Mouse (Mus musculus): ENCODE measurements around the gene Romo1. TPM values are rescaled to one million over a fixed set of nuclear protein-coding genes. Genes with fewer than 3 reads are reported as not detected.
"Not testable (repeated sequence)": the region's sequence is repeated elsewhere in the genome, so short reads cannot be mapped to it uniquely, and the experiment has no call there.

Gene Romo1
- 100 to 1,000 TPM; 159 to 179 TPM for total RNA-seq (2021)

DNA sequence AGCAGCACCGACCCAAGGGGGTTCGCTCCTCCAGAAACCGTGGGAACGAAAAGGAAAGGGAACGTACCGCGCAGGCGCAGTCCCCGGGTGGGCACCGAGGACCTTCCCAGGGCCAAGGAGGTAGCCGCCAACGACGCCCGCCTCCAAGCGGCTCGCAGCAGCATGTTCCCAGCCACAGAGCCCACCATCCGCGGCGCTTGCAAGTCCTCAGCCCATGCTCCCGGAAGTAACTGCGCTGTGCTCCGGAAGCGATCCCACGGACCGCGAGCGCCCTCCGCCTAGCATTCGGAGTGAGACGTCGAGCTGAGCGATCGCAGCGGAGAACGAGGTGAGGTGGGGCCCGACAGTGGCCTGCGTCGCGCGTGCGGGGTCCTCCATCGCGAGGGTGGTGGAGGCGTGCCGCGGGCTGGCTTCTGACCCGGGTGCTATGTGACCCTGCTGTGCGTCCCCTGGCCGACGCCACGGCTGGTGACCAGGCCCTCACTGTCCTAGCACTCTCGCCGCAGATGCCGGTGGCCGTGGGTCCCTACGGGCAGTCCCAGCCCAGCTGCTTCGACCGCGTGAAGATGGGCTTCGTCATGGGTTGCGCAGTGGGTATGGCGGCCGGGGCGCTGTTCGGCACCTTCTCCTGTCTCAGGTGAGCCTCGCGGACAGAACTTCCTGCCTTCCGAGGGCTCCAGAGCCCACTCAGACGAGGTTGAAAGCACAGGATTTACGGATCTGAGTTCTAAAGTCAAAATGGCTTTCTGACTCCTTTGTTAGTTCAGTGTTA lies at the start of gene Romo1, which contains the start of gene Nfs1:
Gene Romo1, plus strand, starts transcription at position 87 of the 772 bp plus-strand sequence.
Gene Nfs1, minus strand, starts transcription at position 234 of the 772 bp plus-strand sequence.
- peak; percentile 90 to 93 for DNase-seq

DNA sequence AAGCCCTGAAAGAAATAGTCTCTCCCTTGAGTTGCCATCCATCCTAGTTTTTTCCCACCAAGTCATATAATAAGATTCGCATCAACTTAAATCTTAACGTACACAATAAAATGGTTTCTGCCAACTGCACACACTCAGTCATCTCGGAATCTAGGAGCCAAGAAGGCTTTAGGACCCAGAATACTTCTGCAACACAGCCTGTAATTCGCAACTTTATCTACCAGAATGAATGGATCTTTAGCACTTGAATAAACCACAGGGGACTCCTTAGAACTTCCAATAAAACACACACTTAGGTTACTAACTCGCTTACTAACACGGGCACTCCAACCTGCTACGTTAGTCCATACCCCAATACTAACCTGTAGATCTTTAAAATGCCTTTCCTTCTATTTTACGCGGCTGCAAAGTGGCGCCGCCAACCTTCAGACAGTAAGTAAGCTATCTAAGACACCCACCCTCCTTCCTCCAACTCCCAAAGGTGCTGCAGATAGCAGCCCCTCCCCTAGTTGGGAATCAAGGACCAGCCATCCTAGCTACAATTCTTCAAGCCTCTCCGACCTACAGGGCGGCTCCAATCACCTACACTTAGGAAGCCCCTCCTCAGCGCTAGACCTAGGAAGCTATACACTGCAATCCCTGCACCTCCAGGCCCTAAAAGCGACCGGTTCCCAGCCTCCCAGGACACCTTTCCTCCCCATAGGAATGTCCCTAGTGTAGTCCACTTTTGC lies 33.0 kb upstream of the Romo1 start:
- DNase-seq = peak in 1 of 2 experiments; percentile 9

- peak; percentile 90 to 93 for DNase-seq
These were observed 32.3 kb upstream of the Romo1 start, which contains the start of the genes Cpne1 and Rbm12 for GRCm38 (mm10) chr2:156111358-156112079. Cpne1 (minus strand) TSS chr2:156111965. Rbm12 (minus strand) TSS chr2:156111978.

GRCm38 (mm10) chr2:156112080-156112423 lies 31.8 kb upstream of the Romo1 start:
- not testable (repeated sequence) for DNase-seq

DNA sequence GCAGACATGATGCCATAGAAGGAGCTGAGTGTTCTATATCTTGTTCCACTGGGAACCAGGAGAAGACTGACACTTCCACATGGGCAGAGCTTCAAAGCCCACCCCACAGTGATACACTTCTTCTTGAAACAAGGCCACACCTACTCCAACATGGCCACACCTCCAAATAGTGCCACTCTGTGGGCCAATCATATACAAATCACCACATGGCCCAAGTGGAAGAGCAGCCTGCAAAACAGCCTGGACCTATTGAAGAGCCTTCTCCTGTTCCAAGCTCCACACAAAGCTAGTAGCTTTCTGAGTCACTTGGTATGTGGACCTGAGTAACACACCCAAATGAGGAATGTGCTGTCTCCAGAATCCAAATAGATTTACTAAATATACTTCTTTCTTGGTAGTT lies 24.3 kb upstream of the Romo1 start:
- no peak for DNase-seq

DNA sequence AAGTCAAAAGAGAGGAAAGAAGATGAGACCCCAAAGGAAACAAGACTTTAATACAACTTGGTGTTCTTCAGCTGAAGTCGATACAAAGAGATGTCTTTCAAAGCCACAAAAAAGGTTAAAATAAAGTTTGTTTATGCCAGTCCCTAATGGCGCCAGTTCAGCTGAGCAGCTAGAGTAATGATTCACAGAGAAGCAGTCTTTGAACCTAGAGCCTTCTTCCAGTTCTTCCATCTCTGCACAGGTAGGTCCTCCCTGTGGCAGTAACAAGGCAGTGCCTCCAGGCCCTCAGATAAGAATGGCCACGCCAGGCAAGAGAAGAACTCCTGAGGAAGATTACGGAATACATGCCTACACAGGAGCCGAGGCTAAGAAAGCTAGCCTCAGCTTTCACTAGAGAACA lies 20.1 kb upstream of the Romo1 start:
- DNase-seq = no peak

DNA sequence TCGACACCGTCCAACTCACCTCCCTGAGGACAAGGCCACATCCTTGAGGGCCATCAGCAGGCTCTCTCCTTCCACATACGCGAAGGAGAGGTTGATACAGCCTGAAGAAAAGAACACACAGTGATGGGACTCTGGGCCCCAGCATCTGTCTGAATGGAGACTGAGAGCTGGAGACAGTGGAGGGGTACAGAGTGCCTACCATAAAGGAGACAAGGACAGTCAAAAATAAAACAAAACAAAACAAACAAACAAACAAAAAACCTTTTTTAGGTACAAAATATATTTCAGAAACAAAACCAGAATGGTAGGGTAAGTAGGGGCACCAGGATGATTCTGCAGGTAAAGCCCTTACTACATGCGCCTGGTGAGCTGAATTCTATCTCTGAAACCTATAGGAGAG lies 16.8 kb upstream of the Romo1 start, which contains the start of gene Gm28036:
Gene Gm28036, minus strand, starts transcription at position 101 of the 400 bp plus-strand sequence.
- no peak for DNase-seq

DNA sequence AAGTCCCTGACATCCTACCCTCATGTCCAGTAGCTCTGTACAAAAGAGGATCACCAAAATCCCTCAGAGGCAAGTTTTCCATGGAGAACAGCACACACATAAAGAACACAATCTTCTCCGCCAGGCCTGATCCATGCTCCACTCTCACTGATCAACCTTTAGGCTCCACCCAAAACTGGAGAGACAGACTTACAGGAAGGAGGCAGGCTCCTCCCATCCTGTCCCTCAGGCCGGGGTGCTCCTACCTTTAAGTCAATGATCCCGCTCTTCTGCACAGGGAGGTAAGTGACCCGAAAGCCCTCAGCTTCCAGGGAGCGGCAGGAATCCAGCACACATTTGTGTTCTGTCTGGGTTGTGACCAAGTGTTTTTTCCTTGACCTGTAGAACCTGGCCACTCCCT lies 9.7 kb upstream of the Romo1 start:
- no peak for DNase-seq

GRCm38 (mm10) chr2:156135695-156136094 lies 8.1 kb upstream of the Romo1 start:
- no peak for DNase-seq

DNA sequence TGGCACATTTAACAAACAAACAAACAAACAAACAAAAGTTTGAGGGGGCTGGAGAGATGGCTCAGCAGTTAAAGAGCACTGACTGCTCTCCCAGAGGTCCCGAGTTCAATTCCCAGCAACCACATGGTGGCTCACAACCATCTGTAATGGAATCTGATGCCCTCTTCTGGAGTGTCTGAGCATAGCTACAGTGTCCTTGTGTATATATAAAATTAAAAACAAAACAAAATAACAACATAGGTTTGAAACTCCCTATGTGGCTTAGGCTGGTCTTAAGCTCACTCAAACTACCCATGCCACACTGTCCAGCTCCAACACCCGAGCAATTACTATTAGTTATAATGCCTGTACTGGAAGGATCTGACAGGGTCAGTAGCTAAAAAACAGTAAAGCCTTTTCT lies 1.0 kb upstream of the Romo1 start:
- DNase-seq = no peak

DNA sequence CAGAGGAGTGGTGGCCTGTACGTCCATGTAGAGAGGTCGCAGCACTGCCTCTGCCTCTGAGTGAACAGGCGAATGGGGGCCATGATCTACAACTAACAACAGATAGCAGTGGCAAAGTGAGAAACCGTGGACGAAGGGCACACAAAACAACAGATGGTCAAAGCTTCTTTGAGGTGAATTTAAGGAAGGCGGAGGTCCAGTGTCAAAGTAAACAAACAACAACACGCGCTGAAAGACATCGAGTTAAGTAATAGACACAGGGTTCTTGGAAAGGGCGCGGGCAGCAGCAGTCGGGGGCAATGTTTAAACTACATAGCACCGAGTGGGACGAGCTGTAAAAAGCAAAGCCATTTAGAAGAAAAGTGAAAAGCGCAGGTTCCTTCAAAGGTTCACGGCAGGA lies 472 bp upstream of the Romo1 start:
- DNase-seq = no peak

- no peak for DNase-seq
These were observed 1.8 kb downstream of the Romo1 start for GRCm38 (mm10) chr2:156145486-156146130.

- DNase-seq = no peak
These were observed 2.6 kb downstream of the Romo1 start for GRCm38 (mm10) chr2:156146272-156146989.

DNA sequence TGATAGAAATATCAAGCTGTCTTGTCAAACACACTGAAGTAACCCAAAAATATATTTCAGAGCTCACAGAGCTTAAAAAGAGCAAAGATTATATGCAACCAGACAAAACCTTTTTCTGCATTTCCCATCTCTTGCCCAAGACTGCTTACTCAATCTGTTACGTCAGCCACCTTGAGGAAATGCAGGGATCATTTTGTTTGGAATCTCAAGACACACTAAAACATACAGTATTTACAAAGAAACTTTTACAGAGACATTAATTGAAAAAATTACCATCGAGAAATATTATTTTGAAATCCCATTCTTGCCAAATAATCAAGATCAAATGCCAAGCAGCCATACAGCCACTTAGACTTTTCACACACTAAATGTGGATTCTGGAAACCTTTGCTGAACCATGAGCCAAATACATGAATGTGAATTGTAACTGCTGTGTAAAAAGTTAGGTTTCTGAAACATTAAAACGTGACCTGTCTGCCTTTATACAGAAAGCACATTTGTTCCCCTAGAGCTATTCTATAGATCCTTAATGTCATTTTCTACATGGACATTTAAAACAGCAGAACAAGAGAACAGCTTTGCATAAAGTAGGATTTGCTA lies 3.6 kb downstream of the Romo1 start:
- DNase-seq = no peak

DNA sequence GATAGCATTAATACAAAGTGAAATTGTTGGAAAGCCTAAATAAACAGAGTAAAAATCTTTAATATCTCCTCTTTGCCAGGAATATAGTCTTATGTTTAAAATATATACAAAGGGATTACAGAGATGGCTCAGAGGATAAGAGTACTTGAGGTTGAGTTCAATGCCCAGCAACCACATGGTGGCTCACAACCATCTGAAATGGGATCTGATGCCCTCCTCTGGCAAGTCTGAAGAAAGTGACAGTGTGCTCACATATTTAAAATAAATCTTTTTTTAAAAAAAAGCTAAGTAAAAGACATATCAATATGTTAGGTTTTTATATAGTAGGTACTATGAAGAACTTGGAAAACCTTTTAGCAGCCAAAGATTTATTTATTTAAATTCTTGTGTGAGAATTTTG lies 7.7 kb downstream of the Romo1 start:
- no peak for DNase-seq

- DNase-seq = no peak
These were observed 21.6 kb downstream of the Romo1 start for GRCm38 (mm10) chr2:156165478-156165877.

DNA sequence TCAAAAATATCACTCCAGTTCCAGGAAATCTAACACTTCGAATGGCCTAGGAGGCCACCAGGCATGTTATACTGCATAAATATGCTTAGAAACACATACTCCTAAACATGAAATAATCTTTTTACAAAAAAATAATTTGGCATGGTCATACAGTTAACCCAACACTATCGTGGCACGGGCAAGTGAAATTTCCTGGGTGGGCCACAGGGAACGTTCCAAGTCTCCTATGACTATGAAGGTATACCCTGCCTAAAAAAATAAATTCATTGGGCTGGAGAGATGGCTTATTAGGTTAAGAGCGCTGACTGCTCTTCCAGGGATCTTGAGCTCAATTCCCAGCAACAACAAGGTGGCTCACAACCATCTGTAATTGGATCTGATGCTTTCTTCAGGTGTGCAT lies 22.7 kb downstream of the Romo1 start:
- no peak for DNase-seq

- no peak for DNase-seq
These were observed 33.2 kb downstream of the Romo1 start for GRCm38 (mm10) chr2:156177079-156177478.

- DNase-seq = no peak
These were observed 33.8 kb downstream of the Romo1 start for GRCm38 (mm10) chr2:156177651-156178050.

DNA sequence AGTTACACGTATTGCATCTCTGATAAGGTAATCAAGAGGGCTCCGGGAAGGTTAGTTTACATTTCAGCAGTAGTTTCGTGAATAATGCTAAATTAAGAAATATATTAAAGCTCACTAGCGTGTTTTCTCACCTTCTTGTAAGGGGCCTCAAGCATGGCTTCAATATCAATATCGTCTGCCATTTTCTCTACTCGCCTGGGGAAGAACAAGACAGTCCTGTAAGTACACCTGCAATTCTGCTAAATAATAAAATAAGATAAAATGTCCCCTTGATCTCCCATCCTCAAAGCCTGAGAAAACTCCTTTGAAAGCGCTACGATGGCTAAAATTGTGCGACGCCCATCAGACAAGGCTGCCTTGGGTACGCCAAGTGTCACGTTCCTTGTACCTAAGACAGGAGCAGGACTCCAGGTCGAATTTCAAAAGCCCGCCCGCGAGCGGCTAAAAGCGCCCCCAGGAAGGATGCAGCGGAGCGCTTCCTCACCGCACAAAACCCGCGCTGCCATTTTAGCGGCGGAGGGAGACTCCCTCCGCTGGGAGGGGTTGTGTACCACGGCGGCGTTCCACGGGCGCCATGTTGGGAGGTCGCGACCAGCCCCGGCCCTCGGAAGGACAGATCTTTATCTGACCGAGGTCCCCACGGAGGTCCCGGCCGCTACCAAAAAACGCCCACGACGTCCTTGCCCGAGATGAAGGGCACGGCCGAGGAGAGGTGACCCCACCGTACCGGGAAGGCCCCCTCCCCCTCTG lies 35.4 kb downstream of the Romo1 start:
- DNase-seq = peak; percentile 66 to 73

- no peak for DNase-seq
These were observed 35.9 kb downstream of the Romo1 start for GRCm38 (mm10) chr2:156179796-156180093.
